ENCODE assay signal across 25 mouse cellular contexts in genomic region chr17:14771339-14771738, GRCm38 (mm10).
DNase-seq lines count a peak whose midpoint lies in the region; ATAC-seq lines count a peak whose summit lies in the region.
"Had no signal": no experiment of that assay in that cellular context is flagged by ENCODE, and none has a peak within 500 bp of the region (broad histone marks: within the 10 kb centered on the region; RNA-seq: fewer than 3 reads in every experiment).

No protein-coding gene starts in this region.

- H3K36me3 ChIP-seq in heart, embryonic 10.5 days = no peaks in the 10 kb centered on the region
- no peaks in the 10 kb centered on the region for H3K36me3 ChIP-seq in embryonic facial prominence, embryonic 15.5 days
- H3K36me3 ChIP-seq: embryonic facial prominence, embryonic 12.5 days; hindbrain, embryonic 15.5 days; intestine, embryonic 15.5 days; midbrain, embryonic 15.5 days; neural tube, embryonic 15.5 days had no signal

- H3K27ac ChIP-seq in heart, embryonic 10.5 days = no peak overlapping the region
- H3K27ac ChIP-seq in embryonic facial prominence, embryonic 15.5 days (replicated peaks) = peak overlapping the region; percentile 66
- H3K27ac ChIP-seq: embryonic facial prominence, embryonic 12.5 days; hindbrain, embryonic 15.5 days; intestine, embryonic 15.5 days; midbrain, embryonic 15.5 days; neural tube, embryonic 15.5 days had no signal

- no peaks in the 10 kb centered on the region for H3K27me3 ChIP-seq in heart, embryonic 10.5 days (ENCODE audit: insufficient read depth, poor library complexity, severe bottlenecking)
- no peaks in the 10 kb centered on the region for H3K27me3 ChIP-seq in embryonic facial prominence, embryonic 15.5 days
- H3K27me3 ChIP-seq: embryonic facial prominence, embryonic 12.5 days; hindbrain, embryonic 15.5 days; intestine, embryonic 15.5 days; megakaryocyte, embryonic 14.5 days; midbrain, embryonic 15.5 days; neural tube, embryonic 15.5 days had no signal

- intact Hi-C loops in heart, postnatal 25 days (cut with DNase I) = no loop called here

- no peak overlapping the region for H3K4me3 ChIP-seq in heart, embryonic 10.5 days
- H3K4me3 ChIP-seq in embryonic facial prominence, embryonic 15.5 days (replicated peaks) = no peak overlapping the region
- H3K4me3 ChIP-seq: embryonic facial prominence, embryonic 12.5 days; hindbrain, embryonic 15.5 days; intestine, embryonic 15.5 days; megakaryocyte, embryonic 14.5 days; midbrain, embryonic 15.5 days; neural tube, embryonic 15.5 days had no signal

- no peaks in the 10 kb centered on the region for H3K9me3 ChIP-seq in heart, embryonic 10.5 days
- no peaks in the 10 kb centered on the region for H3K9me3 ChIP-seq in embryonic facial prominence, embryonic 15.5 days (replicated peaks)
- H3K9me3 ChIP-seq: embryonic facial prominence, embryonic 12.5 days; hindbrain, embryonic 15.5 days; intestine, embryonic 15.5 days; megakaryocyte, embryonic 14.5 days; midbrain, embryonic 15.5 days; neural tube, embryonic 15.5 days had no signal

- 57% methylated on average over 4 of the region's 4 CpGs for WGBS in heart, embryonic 10.5 days
- WGBS in embryonic facial prominence, embryonic 15.5 days = 52% methylated on average over 4 of the region's 4 CpGs

- no peaks in the 10 kb centered on the region for H3K4me1 ChIP-seq in heart, embryonic 10.5 days
- no peaks in the 10 kb centered on the region for H3K4me1 ChIP-seq in embryonic facial prominence, embryonic 15.5 days
- H3K4me1 ChIP-seq: hindbrain, embryonic 15.5 days; intestine, embryonic 15.5 days; megakaryocyte, embryonic 14.5 days; midbrain, embryonic 15.5 days; neural tube, embryonic 15.5 days had no signal

- DNase-seq in heart, adult 18-20 months = peak; percentile 47 to 61
- DNase-seq in heart, embryonic 10.5 days (ENCODE audit: low spot score) = no peak
- DNase-seq in gastrocnemius, postnatal 10 days = peak; percentile 37
- DNase-seq in heart, postnatal 25 days (ENCODE audit: low spot score) = peak; percentile 28
- DNase-seq in cerebellum, postnatal 4 days (ENCODE audit: low spot score in 2 of 2) = no peak
- no peak for DNase-seq in cerebellum, adult 11 months
- DNase-seq: adrenal gland, adult 2 months; cerebellum, adult 18-20 months; cerebellum, postnatal 36 days; kidney, adult 9 months; kidney, postnatal 36 days; left cerebral cortex, postnatal 4 days; lung, adult 18-20 months; lung, postnatal 14 days; right cerebral cortex, postnatal 25 days; thymus, adult 2 months had no signal

- ATAC-seq in embryonic facial prominence, embryonic 15.5 days (ENCODE audit: insufficient number of reproducible peaks, low FRiP score, low TSS enrichment, low read depth) = no peak
- ATAC-seq: forebrain, embryonic 16.5 days; intestine, embryonic 15.5 days; midbrain, embryonic 15.5 days had no signal

- no peak overlapping the region for H3K9ac ChIP-seq in embryonic facial prominence, embryonic 15.5 days
- H3K9ac ChIP-seq: embryonic facial prominence, embryonic 12.5 days; hindbrain, embryonic 15.5 days; intestine, embryonic 15.5 days; midbrain, embryonic 15.5 days; neural tube, embryonic 15.5 days had no signal

- H3K4me2 ChIP-seq in embryonic facial prominence, embryonic 15.5 days (replicated peaks) = no peak overlapping the region
- H3K4me2 ChIP-seq: embryonic facial prominence, embryonic 12.5 days; hindbrain, embryonic 15.5 days; intestine, embryonic 15.5 days; liver, embryonic 11.5 days; midbrain, embryonic 15.5 days; neural tube, embryonic 15.5 days had no signal

Comparison
In these comparisons a context has a peak if more than half of its experiments do, and no peak if none do; other contexts are left out.
1. DNase-seq: peak in heart, adult 18-20 months (2 of 2), gastrocnemius, postnatal 10 days (single experiment) and heart, postnatal 25 days (single experiment); none in heart, embryonic 10.5 days (single experiment), cerebellum, postnatal 4 days (0 of 2) and cerebellum, adult 11 months (single experiment).